Mouse (Mus musculus) natural killer cell, adult 2 months (primary cell): ENCODE results near the gene Rgs14.

ENCODE experiments used
- DNase-seq, 2 experiments: peaks; one replicate each; pipeline ENCODE4 v3.0.0; 2022; ENCODE audit warnings: low spot score in 2 of 2

The Rgs14 gene

DNA sequence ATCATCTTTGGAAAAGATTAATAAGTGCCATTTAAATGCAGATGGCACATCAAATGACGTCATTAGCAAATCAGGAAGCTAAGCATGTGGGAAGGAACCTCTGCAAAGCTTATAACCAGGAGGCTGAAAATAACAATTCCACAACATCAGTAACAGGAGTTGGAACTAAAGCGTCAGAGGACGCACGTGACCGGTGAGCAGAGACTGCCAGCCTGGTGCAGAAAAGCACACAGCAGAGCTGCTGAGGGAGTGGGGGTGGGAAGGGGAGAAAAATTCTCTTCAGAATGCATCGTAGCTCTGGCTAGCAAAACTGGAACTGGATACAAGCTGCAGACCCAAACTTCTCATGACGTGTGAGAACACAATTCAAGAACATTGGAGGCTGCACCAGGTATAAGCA lies 25.2 kb upstream of the Rgs14 start:
- no peak for DNase-seq

DNA sequence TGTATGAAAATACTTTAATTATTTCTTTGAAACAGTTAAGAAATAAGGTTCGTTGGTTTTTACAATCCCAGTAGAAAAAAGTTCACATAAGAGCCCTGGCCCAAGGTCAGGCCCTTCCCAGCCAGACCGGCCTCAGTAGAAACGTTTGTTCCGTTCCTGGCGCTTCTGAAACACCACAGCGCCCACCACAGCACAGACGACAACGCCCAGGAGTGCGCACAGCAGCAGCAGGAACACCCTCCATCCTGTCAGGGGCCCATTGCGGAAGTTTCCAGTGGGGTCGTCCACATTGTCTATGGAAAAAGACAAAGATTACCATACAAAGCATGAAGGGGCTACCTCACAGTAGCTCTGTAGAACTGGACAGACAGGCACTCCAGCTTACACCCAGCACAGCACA lies 22.8 kb upstream of the Rgs14 start:
- no peak for DNase-seq

DNA sequence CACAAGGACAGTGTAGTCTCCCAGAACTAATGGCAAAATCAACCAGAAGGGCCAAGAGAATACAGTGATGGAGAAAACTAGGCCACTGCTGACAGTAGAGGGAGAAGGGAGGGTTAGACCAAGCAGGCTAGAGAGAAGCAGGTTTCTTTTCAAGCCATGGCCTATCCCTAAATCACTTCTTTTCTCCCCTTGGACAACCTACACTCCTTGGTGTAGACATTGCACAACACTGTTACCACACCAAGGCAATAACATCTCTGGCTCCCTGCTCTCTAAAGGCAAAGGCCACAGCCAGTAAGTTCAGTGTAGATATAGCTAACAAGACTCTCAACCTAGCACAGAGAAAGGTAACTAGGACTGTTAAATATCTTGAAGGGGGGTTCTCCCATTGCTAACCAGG lies 8.4 kb upstream of the Rgs14 start:
- no peak for DNase-seq

DNA sequence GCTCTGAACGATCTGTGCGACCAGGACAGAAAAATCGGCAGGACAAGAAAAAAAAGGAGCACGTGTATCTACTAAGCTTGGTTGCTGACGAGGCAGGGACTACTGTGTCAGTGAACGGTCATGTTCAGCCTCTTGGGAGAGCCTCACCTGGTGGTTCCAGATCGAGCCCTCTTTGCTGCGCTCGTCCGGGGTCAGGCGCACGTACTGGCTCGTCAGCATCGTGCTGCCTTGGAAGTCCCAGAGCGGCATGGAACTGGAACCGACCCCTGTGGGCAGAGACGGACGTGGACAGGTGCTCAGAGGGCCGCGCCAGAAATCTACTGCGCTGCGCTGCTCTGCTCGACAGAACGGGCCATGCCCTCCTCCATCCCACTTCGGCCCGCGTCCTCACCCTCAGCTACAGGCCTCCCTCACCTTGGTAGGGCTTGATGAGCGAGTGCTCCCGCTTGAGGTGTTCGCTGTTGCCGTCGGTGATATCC lies 7.5 kb upstream of the Rgs14 start:
- peak; percentile 11 to 20 for DNase-seq

DNA sequence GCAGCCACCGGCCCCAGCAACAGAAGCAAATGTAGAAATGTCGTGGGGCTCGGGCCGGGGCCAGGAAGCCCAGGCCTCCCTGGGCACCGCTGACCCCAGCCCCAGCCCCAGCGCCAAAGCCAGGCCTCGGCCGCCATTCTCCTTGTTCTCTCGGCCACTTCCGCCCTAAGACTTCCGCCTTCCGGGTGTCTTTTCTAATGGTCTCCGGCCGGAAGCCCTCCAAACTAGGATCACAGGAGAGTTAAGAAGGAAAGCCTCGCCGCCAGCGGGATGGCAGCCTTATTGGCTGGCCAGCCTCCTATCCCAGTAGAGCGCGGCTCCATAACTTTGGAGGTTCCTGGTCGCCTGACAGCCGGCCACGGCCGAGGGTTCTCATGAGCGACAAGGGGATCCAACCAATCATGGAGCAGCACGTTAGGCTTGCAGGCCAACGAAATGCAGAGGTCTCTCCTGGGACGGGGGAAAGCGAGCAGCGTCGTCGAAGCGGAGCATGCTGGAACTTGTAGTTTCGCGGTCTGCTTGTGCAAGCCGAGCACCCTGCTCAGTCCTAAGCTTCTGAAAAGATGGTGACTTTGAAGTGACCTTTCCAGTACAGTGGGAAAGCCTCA lies 7.0 kb upstream of the Rgs14 start, which contains the start of gene Lman2:
Lman2 (minus strand) TSS at position 331 of the 608 bp plus-strand sequence.
- peak; percentile 93 for DNase-seq

DNA sequence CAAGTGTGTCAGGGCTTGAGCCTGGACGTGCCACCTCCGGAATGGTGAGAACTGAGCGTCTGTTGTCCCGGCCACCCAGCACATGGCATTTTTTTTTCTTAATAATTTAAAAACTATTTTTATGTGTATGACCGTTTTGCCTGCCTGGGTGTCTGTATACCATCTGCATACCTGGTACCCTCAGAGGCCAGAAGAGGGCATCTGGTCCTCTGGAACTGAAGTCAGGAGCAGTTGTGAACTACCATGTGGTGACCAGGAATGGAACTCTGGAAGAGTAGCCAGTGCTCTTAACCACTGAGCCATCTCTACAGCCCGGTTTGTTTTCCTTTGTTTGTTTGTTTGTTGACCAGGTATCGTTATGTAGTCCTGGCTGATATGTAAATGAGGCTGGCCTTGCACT lies 1.1 kb upstream of the Rgs14 start:
- no peak for DNase-seq

DNA sequence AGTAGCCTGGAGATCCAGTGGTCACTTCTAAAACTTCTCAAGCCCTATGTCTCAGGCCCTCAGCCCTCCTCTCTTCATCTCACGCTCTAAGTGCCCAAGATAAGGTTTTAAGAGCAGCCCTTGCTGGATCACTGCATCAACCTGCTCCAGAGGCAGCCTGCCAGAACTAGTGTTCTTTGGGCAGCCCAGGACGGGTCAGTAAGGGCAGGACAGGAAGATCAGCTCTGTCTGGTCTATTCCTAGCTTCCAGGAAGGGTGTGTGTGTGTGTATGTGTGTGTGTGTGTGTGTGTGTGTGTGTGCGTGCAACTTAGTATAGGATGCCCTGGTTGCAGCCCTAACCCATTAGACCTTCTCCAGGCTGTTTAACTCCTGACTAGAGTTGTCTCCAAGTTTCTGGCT lies 702 bp downstream of the Rgs14 start:
- DNase-seq: no peak

DNA sequence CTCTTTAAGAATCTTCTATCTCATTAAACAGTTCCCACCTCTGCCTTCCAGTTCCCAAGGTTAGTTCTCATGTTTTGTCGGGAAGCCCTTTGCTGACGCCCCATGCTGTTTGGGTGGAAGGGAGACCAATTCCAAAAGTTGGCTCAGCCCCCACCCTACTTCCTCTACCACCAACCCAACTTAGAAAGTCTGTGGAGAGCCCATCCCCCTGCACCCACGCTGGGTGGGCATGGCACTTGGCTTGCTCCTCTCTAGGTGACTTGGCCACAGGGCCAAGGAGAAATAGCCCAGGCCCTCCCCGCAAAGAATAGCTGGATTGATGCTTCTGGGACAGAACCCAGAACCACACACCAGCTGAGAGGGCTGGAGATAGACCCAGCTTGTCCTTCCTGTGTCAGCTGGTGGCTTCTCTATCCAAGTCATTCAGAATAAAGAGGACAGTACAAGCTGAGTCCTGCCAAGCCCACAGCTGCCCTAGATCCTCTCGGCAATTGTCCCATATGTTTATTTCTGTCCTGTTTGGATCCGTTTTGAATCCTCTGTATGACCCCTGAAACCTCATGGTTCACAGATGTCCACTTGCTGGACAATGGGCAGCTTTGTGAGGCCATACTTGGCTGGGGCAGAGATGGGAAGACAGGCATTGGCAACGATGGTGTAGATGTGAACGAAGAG lies 1.6 kb downstream of the Rgs14 start:
- no peak for DNase-seq

DNA sequence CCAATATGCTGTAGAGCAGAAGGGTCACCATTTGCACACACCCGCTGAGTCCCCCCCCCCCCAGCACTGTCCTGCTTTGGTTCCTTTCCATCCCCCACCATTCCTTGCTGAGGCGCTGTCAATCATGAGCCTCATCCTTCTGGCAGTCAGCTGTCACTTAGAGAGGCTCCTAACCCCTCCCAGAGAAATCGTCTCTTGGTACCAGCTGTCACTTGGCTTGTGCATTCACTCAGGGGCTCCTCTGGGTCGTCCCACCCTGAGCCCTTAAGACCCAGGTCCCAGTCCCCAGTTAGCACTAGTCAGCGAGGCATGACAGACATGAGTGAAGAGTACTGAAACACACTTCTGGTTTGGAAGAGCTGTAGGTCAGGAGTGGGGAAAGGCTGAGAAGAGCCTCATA lies 2.2 kb downstream of the Rgs14 start:
- no peak for DNase-seq

DNA sequence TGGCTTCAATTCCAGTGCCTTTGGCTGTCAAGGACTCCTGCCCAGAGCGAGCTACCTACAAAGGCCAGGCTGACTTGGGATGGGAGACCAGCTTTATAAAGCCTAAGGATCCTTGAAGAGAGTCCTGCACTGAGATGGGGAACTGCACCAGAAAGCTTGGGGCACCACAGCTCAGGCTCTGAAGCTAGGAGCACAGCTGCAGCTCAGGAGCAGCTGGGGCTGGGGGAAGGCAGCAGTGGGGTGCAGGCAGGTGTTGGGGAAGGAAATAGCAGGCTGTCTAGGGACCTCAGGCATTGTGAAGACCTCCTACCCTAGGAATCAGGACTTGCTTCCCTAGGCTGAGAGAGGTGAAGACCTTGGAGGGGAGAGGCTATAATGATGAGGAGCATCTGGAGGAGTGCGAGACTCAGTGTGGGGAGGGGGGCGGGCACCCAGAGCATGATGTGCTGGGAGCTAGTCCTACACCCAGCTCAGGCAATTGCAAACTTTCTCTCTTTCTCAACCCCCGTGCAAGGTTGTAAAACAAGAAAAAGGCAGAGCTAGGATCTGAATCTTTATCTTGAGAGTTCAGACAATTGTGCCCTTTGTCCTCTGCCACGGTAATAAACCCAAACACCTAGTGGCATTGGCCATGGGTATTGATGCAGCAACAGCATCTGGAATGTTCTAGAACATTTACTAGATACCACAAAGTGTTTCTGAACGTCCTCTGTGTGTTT lies 4.8 kb downstream of the Rgs14 start:
- DNase-seq: no peak

DNA sequence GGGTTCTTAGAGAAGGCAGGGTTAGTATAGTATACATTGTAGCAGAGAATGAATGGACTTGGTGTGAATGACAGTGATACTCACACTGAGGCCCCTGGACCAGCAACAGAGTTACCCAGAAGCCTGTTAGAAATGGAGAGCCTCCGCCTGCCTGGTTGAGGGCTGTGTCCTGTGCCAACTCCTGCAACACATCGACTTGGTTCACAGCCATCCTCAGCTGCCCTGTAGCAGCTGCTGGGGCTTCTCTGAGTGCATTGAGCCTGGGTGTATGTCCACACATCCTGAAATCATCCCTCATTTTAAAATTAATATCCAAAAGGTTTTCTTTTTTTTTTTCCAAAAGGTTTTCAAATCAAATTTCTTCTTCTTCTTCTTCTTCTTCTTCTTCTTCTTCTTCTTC lies 6.3 kb downstream of the Rgs14 start:
- DNase-seq: no peak

DNA sequence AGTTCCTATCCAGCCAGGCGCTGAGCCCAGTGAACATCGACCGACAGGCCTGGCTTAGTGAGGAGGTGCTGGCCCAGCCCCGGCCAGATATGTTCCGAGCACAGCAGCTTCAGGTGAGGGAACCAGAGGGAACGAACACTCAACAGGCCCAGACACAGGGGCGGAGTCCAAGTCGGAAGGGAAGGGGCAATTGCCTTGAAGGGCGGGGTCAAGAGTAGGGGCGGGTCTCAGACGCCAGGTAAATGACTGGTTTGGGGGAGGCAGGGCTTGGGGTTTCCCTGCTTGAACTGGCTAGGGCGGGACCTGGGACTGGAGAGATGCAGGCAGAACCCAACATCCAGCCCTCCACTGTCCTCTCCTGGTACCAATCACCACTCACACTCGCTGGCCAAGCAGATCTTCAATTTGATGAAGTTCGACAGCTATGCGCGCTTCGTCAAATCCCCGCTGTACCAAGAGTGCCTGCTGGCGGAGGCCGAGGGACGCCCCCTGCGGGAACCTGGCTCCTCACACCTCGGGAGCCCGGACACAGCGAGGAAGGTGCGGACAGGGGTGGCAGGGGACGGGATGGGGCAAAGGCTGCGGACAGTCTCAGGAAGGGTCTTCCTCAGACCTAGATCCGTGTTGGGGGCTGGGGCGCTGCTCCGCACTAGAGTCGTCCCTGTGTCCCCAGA lies 9.5 kb downstream of the Rgs14 start:
- no peak for DNase-seq

DNA sequence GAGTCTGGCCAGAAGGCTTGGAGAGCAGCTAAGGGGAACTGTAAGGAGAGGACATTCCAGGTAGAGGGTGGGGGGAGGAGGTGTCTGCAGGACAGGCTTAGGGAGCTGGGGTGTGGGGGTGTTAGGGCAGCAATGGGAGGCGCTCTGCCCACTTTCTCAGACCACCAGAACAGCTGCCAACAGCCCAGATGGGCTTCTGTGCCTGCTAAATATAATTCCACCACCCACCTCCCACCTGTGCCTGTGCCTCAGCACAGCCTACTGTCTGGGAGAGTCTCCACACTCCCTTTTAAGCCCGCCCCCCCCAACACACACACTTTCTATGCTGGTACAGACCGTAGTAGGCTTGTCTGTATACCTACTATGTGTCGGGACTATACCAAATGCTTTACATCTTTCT lies 12.3 kb downstream of the Rgs14 start:
- DNase-seq: no peak

DNA sequence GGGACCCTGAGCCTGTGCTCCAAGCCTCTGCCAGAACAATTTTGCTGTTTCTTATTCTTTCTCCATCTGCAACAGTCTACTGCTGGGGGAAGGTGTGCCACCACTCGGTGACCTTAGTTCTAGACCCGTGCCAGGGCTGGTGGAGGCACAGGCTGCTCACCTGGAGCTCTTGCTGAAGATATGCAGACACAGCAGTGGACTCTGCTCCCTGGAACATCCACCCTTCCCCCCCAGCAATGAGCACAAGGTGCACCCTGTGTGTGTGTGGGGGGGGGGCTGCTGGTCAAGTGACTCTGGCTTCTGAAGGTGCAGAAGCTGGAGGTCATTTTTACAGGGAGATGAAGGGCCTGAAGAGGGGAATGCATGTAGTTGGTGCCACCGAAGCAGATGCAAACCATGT lies 21.1 kb downstream of the Rgs14 start:
- DNase-seq: no peak

DNA sequence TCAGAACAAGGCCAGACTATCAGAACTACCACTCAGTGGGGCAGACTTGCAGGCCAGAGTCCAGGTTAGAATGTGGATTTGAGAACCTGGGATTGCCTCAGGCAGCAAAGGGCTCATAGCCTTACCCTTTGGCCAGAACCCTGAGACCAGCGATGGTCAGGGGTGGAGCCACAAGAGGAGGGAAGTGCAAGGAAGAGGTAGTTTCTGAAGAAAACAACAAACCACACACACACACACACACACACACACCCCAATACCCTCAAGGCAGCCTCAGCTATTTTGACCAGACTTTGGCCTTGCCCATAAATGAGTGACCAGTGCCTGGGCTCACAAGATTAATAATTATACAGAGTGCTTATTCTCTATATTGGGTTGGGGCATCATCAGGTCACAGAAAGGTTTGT lies 22.1 kb downstream of the Rgs14 start:
- no peak for DNase-seq

DNA sequence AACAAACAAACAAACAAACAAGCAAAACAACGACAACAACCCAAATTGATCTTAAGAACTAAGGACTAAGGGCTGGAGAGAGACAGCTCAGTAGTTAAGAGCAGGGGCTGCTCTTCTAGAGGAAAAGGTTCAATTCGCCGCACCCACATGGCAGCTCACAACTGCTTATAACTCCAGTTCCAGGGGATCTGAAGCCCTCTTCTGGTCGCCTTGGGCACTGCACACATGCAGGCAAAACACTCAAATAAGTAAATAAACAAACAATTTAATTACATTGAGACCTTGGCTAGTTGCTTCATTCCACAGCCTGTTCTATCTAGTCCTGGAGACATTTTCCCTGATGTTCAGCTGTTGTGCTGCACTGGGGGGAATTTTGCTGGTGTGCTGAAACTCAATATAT lies 23.4 kb downstream of the Rgs14 start:
- DNase-seq: peak in 1 of 2 experiments; percentile 39

DNA sequence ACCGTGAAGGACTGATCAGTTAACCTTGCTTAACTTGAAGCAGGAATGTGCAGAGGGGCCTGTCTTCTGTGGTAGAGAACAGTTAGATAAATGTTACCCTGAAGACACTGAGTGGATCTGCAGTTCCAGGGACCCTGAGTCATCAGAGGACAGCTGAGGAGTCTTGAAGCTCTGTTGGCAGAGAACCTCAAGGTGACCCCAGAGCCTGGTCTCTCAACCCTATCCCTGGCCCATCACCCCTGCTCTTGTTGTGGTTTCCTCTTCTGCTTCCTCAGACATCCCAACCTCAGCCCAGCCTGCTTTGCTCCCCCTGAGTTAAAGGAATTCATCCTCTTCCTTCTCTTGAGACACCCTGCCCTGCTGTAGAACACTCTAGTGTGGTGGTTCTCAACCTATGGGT lies 28.6 kb downstream of the Rgs14 start, which contains the start of gene Slc34a1:
Slc34a1 (plus strand) TSS at position 100 of the 400 bp plus-strand sequence.
- DNase-seq: no peak

DNA sequence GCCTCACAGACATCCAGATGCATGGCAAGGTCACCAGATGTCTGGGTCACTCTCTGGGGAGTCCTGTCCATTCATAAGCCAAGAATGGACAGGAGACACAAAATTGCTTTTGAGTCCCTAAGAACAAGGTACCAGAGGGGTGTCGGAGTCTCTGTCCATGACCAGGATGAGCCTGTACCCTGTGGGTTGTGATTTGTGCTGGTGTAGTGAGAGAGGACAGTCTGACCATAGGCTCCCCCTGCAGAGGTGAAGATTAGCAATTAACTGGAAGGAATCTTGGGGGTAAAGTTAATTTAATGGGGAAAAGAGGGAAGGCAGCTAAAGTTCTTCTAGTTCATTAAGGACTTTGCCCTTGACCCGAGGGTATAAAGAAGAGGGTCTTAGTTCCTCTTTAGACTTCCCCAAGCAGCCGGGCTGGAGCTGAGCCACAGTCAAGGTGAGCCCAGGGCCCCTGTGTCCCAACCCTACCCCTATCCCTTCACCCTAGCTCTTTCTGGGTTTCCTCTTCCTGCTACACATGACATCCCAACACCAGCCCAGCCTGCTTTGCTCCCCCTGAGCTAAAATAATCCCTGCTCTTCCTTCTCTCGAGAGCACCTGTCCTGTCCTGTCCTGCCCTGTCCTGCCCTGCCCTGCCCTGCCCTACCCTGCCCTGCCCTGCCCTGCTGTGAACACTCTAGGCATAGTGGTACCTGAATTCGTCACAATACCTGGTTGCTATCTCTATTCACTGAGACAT lies 29.9 kb downstream of the Rgs14 start:
- DNase-seq: no peak

DNA sequence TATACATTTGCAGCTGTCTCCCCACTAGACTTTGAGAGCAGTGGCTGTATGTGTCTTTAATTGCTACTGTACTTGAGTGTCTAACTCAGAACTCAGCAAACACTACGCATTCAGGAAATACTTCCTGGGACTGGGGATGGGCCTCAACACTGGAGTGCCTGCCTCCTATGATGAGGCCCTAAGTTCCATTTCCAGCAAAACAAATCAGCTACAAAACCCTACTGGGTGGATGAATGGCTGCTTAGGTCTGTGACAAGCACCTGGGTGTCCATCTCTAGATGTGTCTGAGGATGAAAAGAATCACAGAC lies 30.5 kb downstream of the Rgs14 start:
- no peak for DNase-seq

DNA sequence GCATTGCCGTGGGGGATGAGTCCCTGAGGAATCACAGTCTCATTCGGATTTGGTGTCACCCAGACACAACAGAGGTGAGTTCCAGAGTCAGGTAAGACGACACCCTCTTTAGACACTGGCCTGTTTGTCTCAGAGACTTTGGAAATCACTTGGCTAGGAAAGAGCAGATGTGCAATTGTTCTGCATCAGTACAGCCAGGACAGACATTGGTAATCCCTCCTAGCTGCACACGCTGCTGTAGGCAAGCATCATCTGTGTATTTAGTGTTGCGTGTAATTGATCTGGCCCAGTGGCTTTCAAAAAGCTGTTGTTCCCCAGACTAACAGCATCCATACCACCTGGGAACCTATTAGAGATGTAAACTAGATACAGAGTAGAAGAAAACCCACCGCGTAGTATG lies 33.7 kb downstream of the Rgs14 start:
- no peak for DNase-seq

DNA sequence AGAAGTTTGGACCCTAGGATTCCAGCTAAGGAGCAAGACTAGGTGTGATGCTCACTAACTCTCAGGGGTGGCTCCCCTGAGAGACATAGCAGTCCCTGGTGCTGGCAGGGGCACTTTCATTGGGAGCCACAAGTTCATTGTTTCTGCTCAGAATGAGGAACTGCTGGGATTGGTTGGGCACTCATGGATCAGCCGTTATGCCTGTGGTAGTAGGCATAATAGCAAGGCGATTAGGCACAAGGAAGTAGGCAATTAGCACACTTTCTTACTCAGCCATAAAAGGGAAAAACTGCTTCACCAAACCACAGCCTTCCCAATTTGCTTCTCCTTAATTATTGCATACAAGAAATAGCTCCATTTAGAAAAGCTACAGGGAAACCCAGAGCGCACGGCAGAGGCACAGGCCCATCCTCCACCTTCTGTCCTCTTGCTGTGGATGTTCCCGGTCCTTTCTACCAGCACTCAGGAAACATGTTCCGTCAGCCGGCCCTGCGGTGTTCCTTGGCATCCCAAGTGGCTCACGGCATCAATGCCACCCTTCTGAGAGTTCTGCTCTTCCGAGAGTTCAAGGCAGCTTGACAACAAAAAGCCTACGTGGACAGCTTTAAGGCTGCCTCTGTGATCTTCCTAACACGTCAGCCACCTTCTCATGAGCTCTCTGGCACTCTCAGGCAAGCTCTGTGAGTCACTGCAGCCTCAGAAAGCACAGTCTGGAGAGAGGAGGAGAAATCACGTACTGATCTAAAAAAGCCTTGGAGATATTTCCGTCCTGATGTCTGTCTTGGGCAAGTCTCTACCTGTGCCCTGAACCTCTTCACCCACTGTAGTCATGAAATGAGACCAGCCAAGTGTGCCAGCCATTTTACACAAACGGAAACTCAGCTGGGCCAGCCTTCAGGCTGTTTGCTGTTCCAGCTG lies 34.7 kb downstream of the Rgs14 start:
- no peak for DNase-seq
